Mouse (Mus musculus) MEL (cell line): ENCODE measurements around the gene Hspa1a. TPM values are rescaled to one million over a fixed set of nuclear protein-coding genes. Genes with fewer than 3 reads are reported as not detected.
"Not testable (repeated sequence)": the region's sequence is repeated elsewhere in the genome, so short reads cannot be mapped to it uniquely, and the experiment has no call there.

Source experiments
- DNase-seq: peaks from one replicate; pipeline ENCODE4 v3.0.0; 2011; ENCODE audit warnings: low read depth, low spot score
- H3K27ac ChIP-seq: 2 replicates; pipeline ENCODE4 v1.5.1; 2012; ENCODE audit warnings: low read depth, mild to moderate bottlenecking, control low read depth, low read length, moderate library complexity; ENCODE audit not compliant: control insufficient read depth
- H3K27me3 ChIP-seq, 2 experiments: fragments of 150-350 bp in 1 of 2; sonication (generic) in 1 of 2; 2 replicates each; pipeline ENCODE4 v1.6.1; 2012; ENCODE audit warnings: low read length in 2 of 2, mild to moderate bottlenecking in 2 of 2, improper control_type of control experiment in 1 of 2, moderate library complexity in 1 of 2; ENCODE audit not compliant: insufficient read depth in 2 of 2, control insufficient read depth in 1 of 2
- H3K36me3 ChIP-seq, 2 experiments: 2 replicates each; pipeline ENCODE4 v1.6.1; 2012 to 2014; ENCODE audit warnings: low read length in 2 of 2, improper control_type of control experiment in 1 of 2, inconsistent platforms in 1 of 2, mild to moderate bottlenecking in 1 of 2; ENCODE audit not compliant: insufficient read depth in 2 of 2, control insufficient read depth in 1 of 2
- H3K4me1 ChIP-seq, 2 experiments: fragments of 150-350 bp in 1 of 2; sonication (generic) in 1 of 2; 2 replicates each; pipeline ENCODE4 v1.6.1; 2012; ENCODE audit warnings: low read length in 2 of 2, improper control_type of control experiment in 1 of 2, mild to moderate bottlenecking in 1 of 2; ENCODE audit not compliant: insufficient read depth in 2 of 2, control insufficient read depth in 1 of 2
- H3K4me3 ChIP-seq, 2 experiments: fragments of 150-350 bp in 1 of 2; sonication (generic) in 1 of 2; 2 replicates each; pipeline ENCODE4 v1.5.1; 2012; ENCODE audit warnings: low read depth in 2 of 2, low read length in 2 of 2, mild to moderate bottlenecking in 2 of 2, moderate library complexity in 2 of 2, control low read depth in 1 of 2, improper control_type of control experiment in 1 of 2; ENCODE audit not compliant: control insufficient read depth in 1 of 2, insufficient read depth in 1 of 2
- H3K79me2 ChIP-seq: 2 replicates; pipeline ENCODE4 v1.6.1; 2012; ENCODE audit warnings: mild to moderate bottlenecking, low read length, moderate library complexity; ENCODE audit not compliant: control insufficient read depth, poor library complexity, insufficient read depth
- H3K9ac ChIP-seq: 2 replicates; pipeline ENCODE4 v1.6.1; 2012; ENCODE audit warnings: low read depth, mild to moderate bottlenecking, control low read depth, low read length, moderate library complexity; ENCODE audit not compliant: control insufficient read depth, poor library complexity, severe bottlenecking
- H3K9me3 ChIP-seq: fragments of 150-350 bp; sonication (generic); replicated peaks from 2 replicates; pipeline ENCODE4 v1.6.1; 2012; ENCODE audit warnings: mild to moderate bottlenecking, low read length, improper control_type of control experiment, moderate library complexity; ENCODE audit not compliant: insufficient read depth
- CHD1 ChIP-seq: IDR thresholded peaks from 2 replicates; pipeline ENCODE4 v1.6.1; 2012; ENCODE audit warnings: low read depth, mild to moderate bottlenecking, inconsistent platforms, low read length, improper control_type of control experiment
- CHD2 ChIP-seq: IDR thresholded peaks from 2 replicates; pipeline ENCODE4 v1.6.1; 2011; ENCODE audit warnings: low read length, improper control_type of control experiment
- MAFK ChIP-seq: IDR thresholded peaks from 2 replicates; pipeline ENCODE4 v1.6.1; 2011; ENCODE audit warnings: low read depth, mild to moderate bottlenecking, low read length, improper control_type of control experiment, borderline replicate concordance
- polyA plus RNA-seq, 2 experiments: library from polyadenylated mRNA; stranded (reverse) in 1 of 2; unstranded in 1 of 2; fragments of >175 nt in 1 of 2; fragments of >200 nt in 1 of 2; gene quantifications; 2 replicates each; pipeline versions ENCODE4 v1.2.1 to v1.2.4; 2012; ENCODE audit warnings: low replicate concordance in 2 of 2, low read depth in 1 of 2; ENCODE audit not compliant: insufficient read length in 2 of 2, insufficient read depth in 1 of 2, missing spikeins in 1 of 2
- total RNA-seq: library from RNA; depleted of rRNA; stranded (reverse); fragments of 300-350 nt; gene quantifications from 2 replicates; pipeline ENCODE4 v1.2.3, GENCODE M21; 2012

Gene Hspa1a
- total and polyA plus RNA-seq, 3 experiments: not detected

DNA sequence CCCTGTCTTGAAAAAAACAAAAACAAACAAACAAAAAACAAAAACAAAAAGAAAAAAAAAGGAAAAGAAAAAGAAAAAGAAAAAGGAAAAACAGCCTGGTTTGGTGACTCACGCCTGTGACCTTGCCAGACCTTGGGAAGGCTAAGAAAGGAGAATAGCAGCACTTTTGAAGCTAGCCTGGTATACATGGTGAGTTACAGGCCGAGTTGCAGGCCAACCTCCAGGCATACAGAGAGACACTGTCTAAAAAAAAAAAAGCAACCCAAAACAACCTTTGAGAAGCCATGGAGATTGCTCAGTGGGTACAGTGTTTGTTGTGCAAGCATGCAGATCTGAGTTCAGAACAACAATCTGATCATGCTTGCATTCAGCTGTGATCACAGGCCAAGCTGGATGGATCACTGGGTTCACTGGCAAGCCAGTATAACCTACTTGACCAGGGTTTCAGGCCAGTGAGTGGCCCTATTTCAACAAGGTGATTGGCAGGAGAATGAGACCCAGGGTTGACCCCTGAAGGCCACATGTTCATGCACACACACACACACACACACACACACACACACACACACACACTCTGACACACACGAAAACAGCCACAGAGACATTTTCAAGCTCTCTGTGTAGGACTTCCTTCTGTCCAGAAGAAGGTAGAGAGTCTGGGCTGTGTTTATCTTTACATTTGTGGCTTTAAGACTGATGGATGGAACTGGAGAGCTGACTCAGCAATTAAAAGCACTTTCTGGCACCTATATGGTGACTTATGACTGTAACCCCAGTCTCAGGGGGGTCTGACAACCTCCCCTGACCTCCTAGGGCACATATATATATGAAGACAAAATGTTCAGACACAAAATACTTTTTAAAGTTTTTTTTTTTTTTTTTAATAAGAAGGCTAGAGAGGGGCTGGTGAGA lies 3.9 kb upstream of the Hspa1a start:
- Histone ChIP-seq H3K27ac (no peak overlapping the region), H3K36me3 (peaks cover 0 to 6% of the 10 kb centered on the region in 2 experiments; a peak in 1 of 4 replicates), H3K4me1 (no peaks in the 10 kb centered on the region), H3K79me2 (peaks cover 5% of the 10 kb centered on the region; the same call in 1 of the 2 replicates), H3K27me3 (no peaks in the 10 kb centered on the region), H3K9me3 (no peaks in the 10 kb centered on the region)
- DNase-seq: no peak
- no peak for TF ChIP-seq CHD2
- no peak for TF ChIP-seq CHD1
- peak; percentile 84 for TF ChIP-seq MAFK
- TF ChIP-seq, all 39 proteins: peak for 1
- no peak overlapping the region for H3K4me3 ChIP-seq
- no peak overlapping the region for H3K9ac ChIP-seq

DNA sequence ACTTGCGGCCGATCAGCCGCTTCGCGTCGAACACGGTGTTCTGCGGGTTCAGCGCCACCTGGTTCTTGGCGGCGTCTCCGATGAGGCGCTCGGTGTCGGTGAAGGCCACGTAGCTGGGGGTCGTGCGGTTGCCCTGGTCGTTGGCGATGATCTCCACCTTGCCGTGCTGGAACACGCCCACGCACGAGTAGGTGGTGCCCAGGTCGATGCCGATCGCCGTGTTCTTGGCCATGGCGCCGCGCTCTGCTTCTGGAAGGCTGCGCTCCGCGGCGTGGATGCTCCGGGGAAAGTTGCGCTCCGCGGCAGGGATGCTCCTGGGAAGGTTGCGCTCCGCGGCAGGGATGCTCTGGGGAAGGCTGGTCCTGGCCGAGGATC lies 275 bp downstream of the Hspa1a start:
- not testable (repeated sequence) for H3K9ac ChIP-seq, H3K79me2 ChIP-seq, H3K9me3 ChIP-seq, H3K4me1 ChIP-seq, H3K27me3 ChIP-seq, H3K27ac ChIP-seq, DNase-seq, H3K36me3 ChIP-seq, H3K4me3 ChIP-seq

DNA sequence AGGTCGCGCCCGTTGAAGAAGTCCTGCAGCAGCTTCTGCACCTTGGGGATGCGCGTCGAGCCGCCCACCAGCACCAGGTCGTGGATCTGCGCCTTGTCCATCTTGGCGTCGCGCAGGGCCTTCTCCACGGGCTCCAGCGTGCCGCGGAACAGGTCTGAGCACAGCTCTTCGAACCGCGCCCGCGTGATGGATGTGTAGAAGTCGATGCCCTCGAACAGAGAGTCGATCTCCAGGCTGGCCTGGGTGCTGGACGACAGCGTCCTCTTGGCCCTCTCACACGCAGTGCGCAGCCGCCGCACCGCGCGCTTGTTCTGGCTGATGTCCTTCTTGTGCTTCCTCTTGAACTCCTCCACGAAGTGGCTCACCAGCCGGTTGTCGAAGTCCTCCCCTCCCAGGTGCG lies 1.1 kb downstream of the Hspa1a start:
- H3K4me3 ChIP-seq: not testable (repeated sequence)

DNA sequence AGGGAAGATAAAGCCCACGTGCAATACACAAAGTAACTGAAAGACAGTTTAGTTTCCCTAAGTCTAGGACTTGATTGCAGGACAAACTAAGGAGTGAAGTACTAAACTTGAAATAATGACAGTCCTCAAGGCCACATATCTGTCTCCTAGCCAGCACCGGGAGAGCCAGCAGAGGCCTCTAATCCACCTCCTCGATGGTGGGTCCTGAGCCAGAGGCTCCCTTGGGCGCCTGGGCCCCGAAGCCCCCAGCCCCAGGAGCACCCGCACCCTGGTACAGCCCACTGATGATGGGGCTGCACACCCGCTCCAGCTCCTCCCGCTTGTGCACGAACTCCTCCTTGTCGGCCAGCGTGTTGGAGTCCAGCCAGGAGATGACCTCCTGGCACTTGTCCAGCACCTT lies 2.1 kb downstream of the Hspa1a start, which contains the start of gene Gm20481:
Gm20481 (plus strand) TSS at position 91 of the 400 bp plus-strand sequence.
- H3K36me3 ChIP-seq, H3K27me3 ChIP-seq, H3K9me3 ChIP-seq, H3K4me3 ChIP-seq, H3K79me2 ChIP-seq, H3K9ac ChIP-seq, H3K4me1 ChIP-seq, DNase-seq, H3K27ac ChIP-seq: not testable (repeated sequence)

More for the DNA sequence above, 1.1 kb downstream of the Hspa1a start:
- H3K27me3 ChIP-seq, H3K4me1 ChIP-seq, H3K9me3 ChIP-seq, H3K36me3 ChIP-seq, DNase-seq, H3K27ac ChIP-seq, H3K79me2 ChIP-seq, H3K9ac ChIP-seq: not testable (repeated sequence)
